Mouse (Mus musculus): ENCODE data around the gene Pdk4.

Pdk4 gene

GRCm38 (mm10) chr6:5444331-5444898 is 51.7 kb downstream of the Pdk4 start:
- in situ Hi-C loops (cut with MboI): no loop called here

GRCm38 (mm10) chr6:5443104-5443863 is 52.8 kb downstream of the Pdk4 start:
- in situ Hi-C loops (cut with MboI): no loop called here

- in situ Hi-C loops (cut with MboI): no loop called here
Observed at GRCm38 (mm10) chr6:5442316-5443085, 53.6 kb downstream of the Pdk4 start.

GRCm38 (mm10) chr6:5441221-5441620 is 54.9 kb downstream of the Pdk4 start:
- in situ Hi-C loops (cut with MboI): no loop called here

GRCm38 (mm10) chr6:5437757-5438156 is 58.4 kb downstream of the Pdk4 start:
- in situ Hi-C loops (cut with MboI): no loop called here

GRCm38 (mm10) chr6:5433887-5434286 is 62.2 kb downstream of the Pdk4 start:
- in situ Hi-C loops (cut with MboI): no loop called here

Measured in mature B cell (primary cell).